Mouse (Mus musculus) neural tube, embryonic 15.5 days (tissue): ENCODE measurements around the gene Rab3gap2. TPM values are rescaled to one million over a fixed set of nuclear protein-coding genes. Genes with fewer than 3 reads are reported as not detected.
A peak's percentile ranks its signal among the peaks of the same experiment; 100 is the strongest.

Experiments
- microRNA counts: library from miRNA; unstranded; fragments of <30 nt; microRNA quantifications from one replicate; lab custom pipeline; 2016
- microRNA-seq: library from miRNA; unstranded; fragments of <30 nt; microRNA quantifications from one replicate; pipeline ENCODE4, GENCODE M21; 2017
- polyA plus RNA-seq: library from polyadenylated mRNA; unstranded; fragments of >200 nt; fragmentation: Nextera tagmentation; extraction: Ambion mirVana; gene quantifications from 2 replicates; pipeline ENCODE4 v1.2.1, GENCODE M21; 2015

Gene Rab3gap2
- polyA plus RNA-seq, 1 experiment from 2014 or later = 23.8 TPM

MicroRNA genes within 50 kb of the gene (microRNA counts, 519-probe panel; counts per million panel counts)
- microRNA mmu-miR-194 (lab: Ali Mortazavi, UCI) (2,658 counts per million, percentile 62 among the panel's probes with 10 or more counts), microRNA mmu-miR-664 (lab: Ali Mortazavi, UCI) (851 counts per million, percentile 3 among the panel's probes with 10 or more counts)

Small RNAs within 50 kb of the gene (microRNA-seq; reads per million reads assigned to microRNA genes)
- gene Mir194-1 (1.6 reads per million), gene Mir215 (7.3 reads per million, percentile 22 among the genes with 10 or more reads in this experiment), gene Mir664 (11.1 reads per million, percentile 27 among the genes with 10 or more reads in this experiment)

Other genes with a start within 250 kb of the Rab3gap2 start
- gene Mark1, start 204.5 kb upstream of the Rab3gap2 start, polyA plus RNA-seq = 11.0 and 13.5 TPM in 2 replicates
- 18.5 and 19.7 TPM in 2 replicates for gene Iars2, start 125.3 kb downstream of the Rab3gap2 start, polyA plus RNA-seq
- 68.6 and 70.4 TPM in 2 replicates for gene Bpnt1, start 128.0 kb downstream of the Rab3gap2 start, polyA plus RNA-seq
- gene Eprs, start 158.9 kb downstream of the Rab3gap2 start, polyA plus RNA-seq = 134 and 138 TPM in 2 replicates